Mouse (Mus musculus) neural tube, embryonic 15.5 days (tissue): ENCODE data around the gene Smim20. TPM values are rescaled to one million over a fixed set of nuclear protein-coding genes. Genes with fewer than 3 reads are reported as not detected.

ENCODE experiments used
- ATAC-seq: fragments of 200-750 bp; cut with Nextera tagmentation; 2 replicates; pipeline ENCODE4 v1.8.0; 2017; ENCODE audit warnings: mild to moderate bottlenecking, moderate TSS enrichment, moderate library complexity; ENCODE audit not compliant: low FRiP score
- H3K27ac ChIP-seq: fragments of 300-500 bp; sonication (generic); replicated peaks from 2 replicates; pipeline ENCODE4 v1.5.1; 2015; ENCODE audit warnings: mild to moderate bottlenecking, inconsistent platforms
- H3K27me3 ChIP-seq: fragments of 300-500 bp; sonication (generic); replicated peaks from 2 replicates; pipeline ENCODE4 v1.6.1; 2015; ENCODE audit warnings: inconsistent platforms
- H3K36me3 ChIP-seq: fragments of 300-500 bp; sonication (generic); 2 replicates; pipeline ENCODE4 v1.6.1; 2015; ENCODE audit warnings: inconsistent platforms
- H3K4me1 ChIP-seq: fragments of 300-500 bp; sonication (generic); 2 replicates; pipeline ENCODE4 v1.6.1; 2015; ENCODE audit warnings: inconsistent platforms
- H3K4me2 ChIP-seq: fragments of 300-500 bp; sonication (generic); 2 replicates; pipeline ENCODE4 v1.6.1; 2015; ENCODE audit warnings: inconsistent platforms, mild to moderate bottlenecking, moderate library complexity
- H3K4me3 ChIP-seq: fragments of 300-500 bp; sonication (generic); replicated peaks from 2 replicates; pipeline ENCODE4 v1.5.1; 2015; ENCODE audit warnings: mild to moderate bottlenecking, inconsistent platforms
- H3K9ac ChIP-seq: fragments of 300-500 bp; sonication (generic); replicated peaks from 2 replicates; pipeline ENCODE4 v1.6.1; 2015; ENCODE audit warnings: mild to moderate bottlenecking, inconsistent platforms
- H3K9me3 ChIP-seq: fragments of 300-500 bp; sonication (generic); replicated peaks from 2 replicates; pipeline ENCODE4 v1.6.1; 2016; ENCODE audit warnings: inconsistent platforms
- WGBS: fragments of 180-500 bp; shearing (Covaris S2); methylation state at CpG from one replicate; pipeline ENCODE4 v1.1.7; 2015; ENCODE audit warnings: mixed read lengths; 5-methylcytosine and 5-hydroxymethylcytosine counted together
- polyA plus RNA-seq: library from polyadenylated mRNA; unstranded; fragments of >200 nt; fragmentation: Nextera tagmentation; extraction: Ambion mirVana; gene quantifications from 2 replicates; pipeline ENCODE4 v1.2.1, GENCODE M21; 2015

Smim20 gene
- polyA plus RNA-seq, 1 experiment from 2014 or later, result 86.0 TPM

GRCm38 (mm10) chr5:53317885-53318466, 51.1 kb downstream of the Smim20 start:
- H3K4me1 ChIP-seq, result no peaks in the 10 kb centered on the region
- H3K27ac ChIP-seq, result no peak overlapping the region
- H3K4me2 ChIP-seq, result no peak overlapping the region
- H3K9me3 ChIP-seq, result no peaks in the 10 kb centered on the region
- no peaks in the 10 kb centered on the region for H3K36me3 ChIP-seq
- 91% methylated on average over 7 of the region's 7 CpGs for WGBS
- H3K9ac ChIP-seq, result no peak overlapping the region
- no peaks in the 10 kb centered on the region for H3K27me3 ChIP-seq
- H3K4me3 ChIP-seq, result no peak overlapping the region
- no peak for ATAC-seq

GRCm38 (mm10) chr5:53320331-53320730, 53.4 kb downstream of the Smim20 start:
- Histone ChIP-seq H3K27ac (no peak overlapping the region), H3K9ac (no peak overlapping the region), H3K9me3 (no peaks in the 10 kb centered on the region), H3K27me3 (no peaks in the 10 kb centered on the region), H3K4me3 (no peak overlapping the region), H3K4me2 (no peak overlapping the region), H3K36me3 (no peaks in the 10 kb centered on the region), H3K4me1 (peaks cover 4% of the 10 kb centered on the region)
- WGBS, result 66% methylated on average over 3 of the region's 3 CpGs
- no peak for ATAC-seq

- Histone ChIP-seq H3K27ac (no peak overlapping the region), H3K9ac (no peak overlapping the region), H3K9me3 (no peaks in the 10 kb centered on the region), H3K4me3 (no peak overlapping the region), H3K36me3 (no peaks in the 10 kb centered on the region), H3K4me1 (peaks cover 19% of the 10 kb centered on the region), H3K27me3 (no peaks in the 10 kb centered on the region), H3K4me2 (no peak overlapping the region)
- WGBS, result 94% methylated on average over 9 of the region's 9 CpGs
- ATAC-seq, result no peak
These were observed 55.0 kb downstream of the Smim20 start for GRCm38 (mm10) chr5:53321901-53322300.

GRCm38 (mm10) chr5:53322471-53322870, 55.6 kb downstream of the Smim20 start:
- no peak for ATAC-seq
- H3K27me3 ChIP-seq, result no peaks in the 10 kb centered on the region
- H3K9ac ChIP-seq, result no peak overlapping the region
- peaks cover 19% of the 10 kb centered on the region for H3K4me1 ChIP-seq
- H3K4me3 ChIP-seq, result no peak overlapping the region
- H3K36me3 ChIP-seq, result no peaks in the 10 kb centered on the region
- H3K4me2 ChIP-seq, result no peak overlapping the region
- no peak overlapping the region for H3K27ac ChIP-seq
- no peaks in the 10 kb centered on the region for H3K9me3 ChIP-seq
- 87% methylated on average over 11 of the region's 11 CpGs for WGBS

- WGBS, result 72% methylated on average over 7 of the region's 7 CpGs
- no peaks in the 10 kb centered on the region for H3K36me3 ChIP-seq
These were observed 56.2 kb downstream of the Smim20 start for GRCm38 (mm10) chr5:53323121-53323520.

GRCm38 (mm10) chr5:53324256-53324655, 57.4 kb downstream of the Smim20 start:
- Histone ChIP-seq H3K27me3 (no peaks in the 10 kb centered on the region), H3K4me3 (no peak overlapping the region), H3K9ac (no peak overlapping the region), H3K36me3 (no peaks in the 10 kb centered on the region), H3K9me3 (no peaks in the 10 kb centered on the region), H3K27ac (no peak overlapping the region), H3K4me2 (no peak overlapping the region), H3K4me1 (peaks cover 19% of the 10 kb centered on the region)
- ATAC-seq, result no peak
- WGBS, result 81% methylated on average over 3 of the region's 3 CpGs

More at GRCm38 (mm10) chr5:53323121-53323520, 56.2 kb downstream of the Smim20 start:
- no peak overlapping the region for H3K4me2 ChIP-seq
- H3K27me3 ChIP-seq, result no peaks in the 10 kb centered on the region
- H3K27ac ChIP-seq, result no peak overlapping the region
- H3K4me3 ChIP-seq, result no peak overlapping the region
- no peak for ATAC-seq
- peaks cover 19% of the 10 kb centered on the region for H3K4me1 ChIP-seq
- H3K9ac ChIP-seq, result no peak overlapping the region
- H3K9me3 ChIP-seq, result no peaks in the 10 kb centered on the region

GRCm38 (mm10) chr5:53324791-53325190, 57.9 kb downstream of the Smim20 start:
- H3K36me3 ChIP-seq, result no peaks in the 10 kb centered on the region
- no peak overlapping the region for H3K4me2 ChIP-seq
- H3K27me3 ChIP-seq, result no peaks in the 10 kb centered on the region
- peaks cover 19% of the 10 kb centered on the region for H3K4me1 ChIP-seq
- no peak overlapping the region for H3K27ac ChIP-seq
- ATAC-seq, result no peak
- no peak overlapping the region for H3K9ac ChIP-seq
- 22% methylated on average over 6 of the region's 6 CpGs for WGBS
- no peaks in the 10 kb centered on the region for H3K9me3 ChIP-seq
- H3K4me3 ChIP-seq, result no peak overlapping the region

GRCm38 (mm10) chr5:53326023-53326422, 59.1 kb downstream of the Smim20 start:
- Histone ChIP-seq H3K27ac (peak overlapping the region; percentile 38), H3K4me3 (no peak overlapping the region), H3K9ac (no peak overlapping the region), H3K27me3 (no peaks in the 10 kb centered on the region), H3K36me3 (no peaks in the 10 kb centered on the region), H3K9me3 (no peaks in the 10 kb centered on the region), H3K4me1 (peaks cover 19% of the 10 kb centered on the region), H3K4me2 (peak overlapping the region; percentile 44)
- ATAC-seq, result peak; percentile 89
- 3% methylated on average over 8 of the region's 8 CpGs for WGBS

- 47% methylated on average over 5 of the region's 5 CpGs for WGBS
- H3K27me3 ChIP-seq, result no peaks in the 10 kb centered on the region
- ATAC-seq, result peak; percentile 46; the same call in 1 of the 2 replicates
- no peaks in the 10 kb centered on the region for H3K36me3 ChIP-seq
- H3K4me3 ChIP-seq, result no peak overlapping the region
- H3K9ac ChIP-seq, result no peak overlapping the region
- peak overlapping the region; percentile 38; the same call in 1 of the 2 replicates for H3K27ac ChIP-seq
- H3K9me3 ChIP-seq, result no peaks in the 10 kb centered on the region
- peaks cover 19% of the 10 kb centered on the region for H3K4me1 ChIP-seq
- peak overlapping the region; percentile 44 for H3K4me2 ChIP-seq
These were observed 59.6 kb downstream of the Smim20 start for GRCm38 (mm10) chr5:53326491-53326890.

Other genes with a start within 250 kb of the Smim20 start
- 0.09 TPM in 1 of 2 replicates, not detected in the other for gene Slc34a2, start 229.0 kb upstream of the Smim20 start, polyA plus RNA-seq
- 4.4 and 5.9 TPM in 2 replicates for gene Sel1l3, start 53.2 kb upstream of the Smim20 start, polyA plus RNA-seq
- gene Rbpj, start 199.1 kb downstream of the Smim20 start, polyA plus RNA-seq, result 23.9 and 24.7 TPM in 2 replicates